Mouse (Mus musculus): ENCODE results near the gene Igfbp6. TPM values are rescaled to one million over a fixed set of nuclear protein-coding genes. Genes with fewer than 3 reads are reported as not detected.

The Igfbp6 gene
- total RNA-seq, 1 experiment from 2014 or later = 4.7 TPM

DNA sequence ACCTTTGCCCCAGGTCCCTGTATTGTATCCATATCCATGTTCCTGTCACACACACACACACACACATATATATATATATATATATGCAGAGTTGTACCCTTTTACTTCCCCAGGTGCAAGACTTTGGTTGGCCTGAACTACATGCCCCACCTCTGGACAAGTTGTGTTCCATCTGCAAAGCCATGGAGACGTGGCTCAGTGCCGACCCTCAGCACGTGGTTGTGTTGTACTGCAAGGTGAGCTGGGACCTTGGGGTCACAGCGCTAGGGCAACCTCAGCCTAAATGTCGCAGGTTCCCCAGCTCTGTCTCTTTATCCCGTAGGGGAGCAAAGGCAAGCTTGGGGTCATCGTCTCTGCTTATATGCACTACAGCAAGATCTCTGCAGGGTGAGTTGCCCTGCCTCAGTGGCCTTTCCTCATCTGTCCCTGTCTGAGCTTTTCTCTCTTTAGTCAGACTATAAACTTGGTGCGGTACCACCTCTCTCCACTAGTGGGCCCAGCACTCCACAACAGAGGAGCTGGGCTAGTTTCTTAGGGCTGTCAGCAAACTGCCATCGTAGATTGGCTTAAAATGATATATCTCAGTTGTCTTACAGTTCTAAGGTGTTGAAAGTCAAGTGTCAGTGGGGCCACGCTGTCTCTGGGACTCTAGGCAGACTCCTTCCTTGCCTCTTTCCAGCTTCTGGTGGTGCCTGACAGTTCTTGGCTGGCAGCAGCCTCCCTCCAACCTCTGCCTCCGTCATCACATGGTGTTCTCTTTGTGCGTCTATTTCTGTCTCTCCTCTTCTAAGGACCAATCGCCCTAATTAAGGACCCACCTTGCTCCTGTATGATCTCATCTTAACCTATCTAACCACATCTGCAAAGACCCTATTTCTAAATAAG lies 36.2 kb upstream of the Igfbp6 start:
- ATAC-seq (ENCODE audit: extremely low read depth, insufficient number of reproducible peaks, low FRiP score, poor library complexity, severe bottlenecking) = peak; percentile 43; the same call in 1 of the 2 replicates

DNA sequence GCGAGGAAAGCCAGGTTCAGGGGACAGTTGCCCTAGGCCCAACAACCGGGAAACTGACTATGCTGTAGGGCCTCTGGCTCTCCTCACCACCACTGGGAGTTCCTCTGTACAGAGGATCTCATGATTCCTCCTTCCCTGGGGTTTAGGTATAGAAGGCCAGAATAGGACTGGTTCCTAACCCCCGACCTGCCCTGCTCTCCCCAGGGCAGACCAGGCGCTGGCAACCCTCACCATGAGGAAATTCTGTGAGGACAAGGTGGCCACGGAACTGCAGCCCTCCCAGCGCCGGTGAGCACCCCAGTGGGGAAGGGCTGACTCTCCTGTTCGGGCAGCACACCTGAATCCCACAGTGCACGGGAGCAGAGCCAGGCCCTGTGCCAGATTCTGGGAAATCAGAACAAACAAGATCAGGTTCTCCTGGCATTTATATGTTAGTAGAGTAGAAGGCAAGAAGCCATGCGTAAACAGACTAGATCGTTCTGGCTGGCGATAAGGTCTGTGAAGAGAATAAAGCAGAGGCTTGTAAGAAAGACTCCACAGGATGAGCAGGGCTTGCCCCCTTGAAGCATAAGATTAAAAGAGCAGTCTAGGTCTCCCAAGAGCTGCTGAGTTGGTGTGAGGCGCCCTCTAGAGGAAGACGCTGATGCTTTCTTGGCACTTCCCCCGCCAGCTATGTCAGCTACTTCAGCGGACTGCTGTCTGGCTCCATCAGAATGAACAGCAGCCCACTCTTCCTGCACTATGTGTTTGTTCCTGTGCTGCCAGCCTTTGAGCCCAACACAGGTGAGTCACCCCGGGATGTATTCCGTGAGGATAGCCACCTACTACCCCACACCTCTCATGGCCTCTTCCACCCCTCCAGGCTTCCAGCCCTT lies 35.3 kb upstream of the Igfbp6 start:
- peak; percentile 44; the same call in 1 of the 2 replicates for ATAC-seq (ENCODE audit: extremely low read depth, insufficient number of reproducible peaks, low FRiP score, poor library complexity, severe bottlenecking)

DNA sequence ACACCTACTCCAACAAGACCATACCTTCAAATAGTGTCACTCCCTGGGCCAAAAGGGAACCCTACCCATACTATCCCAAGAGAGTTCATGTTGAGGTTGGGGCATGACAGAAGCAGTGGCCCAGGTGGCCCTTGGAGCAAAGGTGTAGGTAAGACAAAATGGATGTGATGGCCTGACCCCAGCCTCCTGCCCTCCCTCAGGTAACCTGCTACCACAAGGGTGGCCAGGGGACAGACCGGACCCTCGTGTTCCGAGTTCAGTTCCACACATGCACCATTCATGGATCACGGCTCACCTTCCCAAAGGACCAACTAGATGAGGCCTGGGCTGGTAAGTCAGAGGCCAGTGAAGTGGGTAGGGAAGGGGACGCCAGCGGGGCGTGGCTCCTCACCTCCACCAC lies 33.9 kb upstream of the Igfbp6 start:
- no peak for ATAC-seq (ENCODE audit: extremely low read depth, insufficient number of reproducible peaks, low FRiP score, poor library complexity, severe bottlenecking)

DNA sequence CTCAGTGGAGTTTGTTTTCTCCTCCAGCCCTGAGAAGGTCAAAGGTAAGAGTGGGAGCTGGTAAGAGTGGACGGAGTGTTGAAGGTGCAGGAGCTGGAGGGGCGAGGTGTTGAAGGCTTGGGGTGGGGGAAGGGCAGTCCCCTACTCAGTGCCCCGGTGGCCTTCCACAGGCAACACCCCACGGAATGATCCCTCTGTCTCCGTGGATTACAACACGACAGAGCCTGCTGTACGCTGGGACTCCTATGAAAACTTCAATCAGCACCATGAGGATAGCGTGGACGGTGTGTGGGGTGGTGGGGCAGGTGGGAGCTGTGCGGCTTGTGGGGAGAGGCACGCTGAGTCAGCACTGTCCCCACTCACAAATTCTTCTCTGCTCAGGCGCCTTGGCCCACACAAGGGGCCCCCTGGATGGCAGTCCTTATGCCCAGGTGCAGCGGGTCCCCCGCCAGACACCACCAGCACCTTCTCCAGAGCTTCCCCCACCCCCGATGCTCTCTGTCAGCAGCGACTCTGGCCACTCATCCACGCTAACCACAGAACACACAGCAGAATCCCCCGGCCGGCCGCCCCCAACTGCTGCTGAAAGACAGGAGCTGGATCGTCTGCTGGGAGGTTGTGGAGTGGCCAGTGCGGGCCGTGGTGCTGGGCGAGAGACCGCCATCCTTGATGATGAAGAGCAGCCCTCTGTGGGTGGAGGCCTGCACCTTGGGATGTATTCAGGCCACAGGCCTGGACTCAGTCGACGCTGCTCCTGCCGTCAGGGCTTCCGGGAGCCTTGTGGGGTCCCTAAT lies 33.3 kb upstream of the Igfbp6 start:
- ATAC-seq (ENCODE audit: extremely low read depth, insufficient number of reproducible peaks, low FRiP score, poor library complexity, severe bottlenecking) = no peak

DNA sequence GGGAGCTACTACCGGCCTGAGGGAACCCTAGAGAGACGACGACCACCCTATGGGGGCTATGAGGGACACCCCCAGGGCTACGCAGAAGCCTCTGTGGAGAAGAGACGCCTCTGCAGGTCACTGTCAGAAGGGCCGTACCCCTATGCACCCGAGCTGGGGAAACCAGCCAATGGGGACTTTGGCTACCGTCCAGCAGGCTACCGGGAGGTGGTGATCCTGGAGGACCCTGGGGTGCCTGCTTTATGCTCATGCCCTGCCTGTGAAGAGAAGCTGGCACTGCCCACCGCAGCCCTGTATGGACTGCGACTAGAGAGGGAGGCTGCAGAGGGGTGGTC lies 32.7 kb upstream of the Igfbp6 start:
- ATAC-seq (ENCODE audit: extremely low read depth, insufficient number of reproducible peaks, low FRiP score, poor library complexity, severe bottlenecking) = no peak

DNA sequence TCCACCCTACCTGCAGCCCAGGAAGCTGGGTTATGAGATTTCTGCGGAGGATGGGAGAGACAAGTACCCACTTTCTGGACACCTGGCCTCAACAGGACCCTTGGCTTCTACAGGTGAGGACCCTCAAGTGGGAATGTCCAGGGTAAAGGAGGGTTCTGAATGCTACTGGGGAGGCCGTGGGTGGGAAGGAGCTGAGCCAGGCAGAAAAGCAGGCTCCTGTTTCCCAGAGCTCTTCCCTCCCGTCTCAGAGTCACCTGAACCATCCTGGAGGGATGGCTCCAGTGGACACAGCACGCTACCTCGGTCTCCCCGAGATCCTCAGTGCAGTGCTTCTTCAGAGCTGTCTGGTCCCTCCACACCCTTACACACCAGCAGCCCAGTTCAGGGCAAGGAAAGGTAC lies 32.0 kb upstream of the Igfbp6 start:
- no peak for ATAC-seq (ENCODE audit: extremely low read depth, insufficient number of reproducible peaks, low FRiP score, poor library complexity, severe bottlenecking)

DNA sequence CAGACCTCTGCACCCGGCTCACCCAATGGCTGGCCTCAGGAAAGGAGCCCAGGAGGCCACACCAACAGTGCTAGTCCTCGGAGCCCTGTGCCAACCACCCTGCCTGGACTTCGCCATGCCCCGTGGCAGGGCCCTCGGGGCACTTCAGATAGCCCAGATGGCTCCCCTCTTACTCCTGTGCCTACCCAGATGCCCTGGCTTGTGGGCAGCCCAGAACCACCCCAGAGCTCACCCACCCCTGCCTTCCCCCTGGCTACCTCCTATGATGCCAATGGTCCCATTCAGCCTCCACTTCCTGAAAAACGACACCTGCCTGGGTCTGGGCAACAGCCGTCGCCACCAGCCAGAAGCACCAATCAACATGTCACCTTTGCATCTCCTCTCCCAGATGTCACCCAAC lies 31.3 kb upstream of the Igfbp6 start:
- no peak for ATAC-seq (ENCODE audit: extremely low read depth, insufficient number of reproducible peaks, low FRiP score, poor library complexity, severe bottlenecking)

DNA sequence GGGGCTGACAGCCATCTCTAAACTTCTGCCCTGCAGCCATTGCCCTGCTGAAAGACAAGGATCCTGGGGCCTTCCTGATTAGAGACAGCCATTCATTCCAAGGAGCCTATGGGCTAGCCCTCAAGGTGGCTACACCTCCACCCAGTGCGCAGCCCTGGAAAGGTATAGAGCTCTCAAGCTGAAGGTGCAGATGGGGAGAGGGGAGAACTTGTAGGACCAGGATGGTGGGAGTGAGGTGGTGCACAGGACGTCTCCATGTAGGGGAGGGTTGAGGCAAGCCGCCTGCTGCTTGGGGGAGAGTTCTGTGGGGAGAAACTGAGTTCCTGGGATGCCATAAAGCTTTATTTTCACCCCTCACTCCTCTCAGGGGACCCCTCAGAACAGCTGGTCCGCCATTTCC lies 30.5 kb upstream of the Igfbp6 start:
- no peak for ATAC-seq (ENCODE audit: extremely low read depth, insufficient number of reproducible peaks, low FRiP score, poor library complexity, severe bottlenecking)

DNA sequence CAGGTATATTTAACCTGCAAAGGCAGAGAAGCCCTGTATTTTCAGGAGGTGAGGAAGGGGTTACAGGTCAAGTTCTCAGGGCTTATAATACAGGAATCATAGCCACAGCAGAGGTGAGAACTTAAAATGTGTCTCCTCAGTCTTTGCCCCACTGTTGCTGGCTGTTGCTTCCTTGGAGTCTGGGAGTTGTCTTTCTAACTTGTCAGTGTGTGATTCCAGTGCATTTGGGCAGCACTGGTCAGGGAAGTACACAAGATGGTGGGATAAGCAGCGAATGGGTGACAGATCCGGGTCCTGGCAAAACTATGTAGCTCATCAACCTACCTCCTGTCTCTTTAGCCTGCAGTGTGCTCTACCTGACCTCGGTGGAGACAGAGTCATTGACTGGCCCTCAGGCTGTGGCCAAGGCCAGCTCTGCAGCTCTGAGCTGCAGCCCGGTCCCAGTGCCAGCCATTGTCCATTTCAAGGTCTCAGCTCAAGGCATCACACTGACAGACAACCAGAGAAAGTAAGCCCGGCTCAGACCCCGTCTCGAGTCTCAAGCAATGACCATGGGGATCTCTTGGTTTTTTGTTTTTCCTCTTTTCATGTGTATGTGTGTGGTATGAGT lies 29.4 kb upstream of the Igfbp6 start:
- no peak for ATAC-seq (ENCODE audit: extremely low read depth, insufficient number of reproducible peaks, low FRiP score, poor library complexity, severe bottlenecking)

DNA sequence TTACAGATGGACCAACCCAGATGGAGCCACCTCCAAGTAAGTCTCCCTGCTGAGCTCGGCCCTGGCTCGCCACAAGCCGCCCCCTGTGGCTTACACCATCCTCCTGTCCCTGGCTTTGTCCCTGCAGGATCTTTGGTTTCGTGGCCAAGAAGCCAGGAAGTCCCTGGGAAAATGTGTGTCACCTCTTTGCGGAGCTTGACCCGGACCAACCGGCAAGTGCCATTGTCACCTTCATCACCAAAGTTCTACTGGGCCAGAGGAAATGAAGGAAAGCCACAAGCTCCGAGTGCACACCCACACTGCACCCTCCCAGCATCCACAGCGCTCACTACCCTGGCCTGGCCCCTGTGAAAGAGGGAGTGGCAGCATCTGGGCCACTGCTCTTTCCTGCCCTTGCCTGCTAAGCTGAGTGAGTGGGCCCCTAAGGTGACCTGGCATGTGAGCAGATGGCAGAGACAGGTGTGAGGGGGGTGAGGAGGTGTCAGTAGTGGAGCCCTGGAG lies 28.4 kb upstream of the Igfbp6 start:
- no peak for ATAC-seq (ENCODE audit: extremely low read depth, insufficient number of reproducible peaks, low FRiP score, poor library complexity, severe bottlenecking)

DNA sequence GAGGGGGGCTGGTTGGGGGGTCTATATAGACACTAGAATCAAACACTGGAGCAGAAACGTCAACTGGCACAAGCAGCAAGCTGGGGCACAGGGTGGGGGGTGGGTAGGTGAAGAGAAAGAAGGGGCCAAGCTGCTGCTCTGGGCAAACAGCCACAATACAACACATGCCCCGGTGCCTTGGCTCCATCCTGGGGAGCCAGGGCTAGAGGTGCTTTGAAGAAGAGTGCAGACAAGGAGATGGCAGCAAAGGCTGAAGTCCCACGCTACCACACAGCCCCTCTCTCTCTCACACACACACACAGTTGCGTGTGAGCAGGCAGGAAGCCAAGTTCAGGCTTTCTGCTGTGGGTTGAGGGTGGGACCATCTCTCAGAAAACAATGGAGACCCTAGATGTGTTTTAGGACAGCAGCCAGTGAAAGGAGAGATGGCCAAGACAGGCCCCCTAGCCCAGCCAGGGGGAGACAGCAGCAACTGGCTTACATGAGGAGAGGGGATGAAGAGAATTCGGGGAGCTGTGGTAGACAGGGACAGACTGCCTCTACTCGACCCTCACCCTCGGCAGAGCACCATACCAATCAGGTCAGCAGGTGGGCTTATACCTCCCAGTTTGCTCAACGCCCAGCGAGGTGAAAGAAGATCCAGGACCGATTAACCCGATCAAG lies 27.3 kb upstream of the Igfbp6 start:
- no peak for ATAC-seq (ENCODE audit: extremely low read depth, insufficient number of reproducible peaks, low FRiP score, poor library complexity, severe bottlenecking)

DNA sequence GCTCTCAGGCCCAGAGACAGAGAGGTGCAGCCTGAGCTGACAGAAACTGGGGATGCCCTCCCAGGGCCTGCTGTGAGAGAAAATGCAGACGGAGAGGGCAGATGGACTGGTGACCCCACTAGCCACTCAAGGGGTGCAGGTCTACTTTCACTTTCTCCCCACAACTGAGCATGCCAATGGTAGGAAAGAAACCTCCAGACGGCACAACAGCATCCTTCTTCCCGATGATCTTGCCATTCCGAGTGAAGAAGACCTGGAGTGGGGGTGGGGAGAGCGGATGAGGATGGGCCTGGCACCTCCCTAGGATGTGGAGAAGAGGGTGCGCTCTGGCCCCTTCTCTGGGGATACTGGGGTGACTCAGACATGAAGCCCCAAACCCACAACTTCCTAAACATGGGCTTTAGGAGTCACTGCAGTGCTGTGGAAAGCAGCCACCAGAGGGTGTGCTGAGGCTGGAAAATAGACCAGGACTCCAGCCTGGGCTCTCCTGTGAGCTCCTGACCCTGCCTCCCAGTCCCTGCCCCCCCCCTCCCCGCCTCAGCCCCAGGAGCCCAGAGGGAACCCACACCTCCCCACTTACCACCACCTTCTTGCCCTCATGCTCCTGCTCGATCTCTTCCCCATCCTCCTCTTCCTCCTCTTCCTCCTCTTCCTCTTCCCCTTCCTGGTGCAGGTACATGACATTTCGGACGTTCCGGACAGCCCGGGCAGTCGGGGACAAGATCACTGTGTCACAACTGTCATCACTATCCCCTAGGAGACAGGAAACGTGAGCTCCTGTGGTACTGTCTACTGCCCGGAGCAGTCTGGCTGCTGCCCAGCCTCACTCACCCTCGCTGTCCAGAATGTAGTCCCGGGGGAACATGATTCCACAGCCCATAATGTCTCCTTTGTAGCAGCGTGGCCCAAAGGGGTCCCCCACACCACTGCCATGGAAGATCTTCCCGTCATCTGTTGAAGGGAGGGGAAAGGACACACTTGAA lies 26.4 kb upstream of the Igfbp6 start:
- ATAC-seq (ENCODE audit: extremely low read depth, insufficient number of reproducible peaks, low FRiP score, poor library complexity, severe bottlenecking) = no peak

DNA sequence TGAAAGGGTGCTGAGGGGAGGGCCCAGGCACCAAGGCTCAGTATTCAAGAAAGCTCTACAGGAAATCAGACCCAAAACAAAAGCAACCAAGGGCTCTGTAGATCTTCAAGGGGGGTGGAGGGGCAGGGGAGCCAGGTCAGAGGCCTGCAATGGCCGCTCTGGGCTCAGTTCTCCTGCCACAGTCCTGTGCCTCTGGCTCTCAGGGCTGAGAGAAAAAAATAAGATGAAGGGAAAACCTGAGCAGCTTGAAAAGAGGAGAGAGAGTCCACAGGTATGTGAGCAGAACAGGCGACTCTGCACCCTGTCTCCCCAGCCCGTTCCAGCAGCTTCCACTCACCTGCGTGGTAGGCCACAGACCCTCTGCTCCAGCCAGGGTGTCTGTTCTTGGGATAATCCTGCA lies 25.6 kb upstream of the Igfbp6 start:
- no peak for ATAC-seq (ENCODE audit: extremely low read depth, insufficient number of reproducible peaks, low FRiP score, poor library complexity, severe bottlenecking)

DNA sequence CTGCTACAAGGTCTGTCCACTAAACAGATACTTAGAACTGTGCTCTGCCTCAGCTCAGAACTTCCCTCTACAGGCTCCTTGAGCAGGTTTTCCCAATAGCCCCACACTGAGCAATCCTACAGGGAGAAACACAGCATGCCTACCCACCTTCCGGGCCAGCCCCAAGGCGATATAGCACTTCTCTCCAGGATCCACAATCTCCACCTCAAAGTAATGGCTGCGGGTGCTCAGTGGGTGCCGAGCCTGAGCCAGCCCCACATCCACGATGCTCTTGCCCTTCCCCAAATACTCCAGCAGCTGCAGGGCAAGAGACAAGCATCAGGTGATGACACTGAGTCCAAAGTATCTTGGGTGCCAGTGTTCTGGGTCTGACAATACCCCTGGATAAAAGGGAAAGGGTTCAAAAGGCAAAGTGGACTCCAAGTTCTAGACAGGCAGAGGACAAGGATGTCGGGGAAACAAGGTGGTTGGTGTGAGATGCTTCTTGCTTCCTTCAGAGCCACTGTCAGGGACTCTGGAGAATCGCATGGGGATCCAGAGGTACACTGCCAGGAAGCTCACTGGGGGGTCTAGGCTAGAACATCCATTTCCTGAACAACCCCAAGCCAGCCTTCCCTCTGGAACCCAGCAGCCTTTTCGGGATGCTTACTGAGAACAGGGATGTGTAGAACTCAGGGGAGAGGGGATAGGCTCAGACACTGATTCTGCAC lies 24.9 kb upstream of the Igfbp6 start:
- ATAC-seq (ENCODE audit: extremely low read depth, insufficient number of reproducible peaks, low FRiP score, poor library complexity, severe bottlenecking) = no peak

DNA sequence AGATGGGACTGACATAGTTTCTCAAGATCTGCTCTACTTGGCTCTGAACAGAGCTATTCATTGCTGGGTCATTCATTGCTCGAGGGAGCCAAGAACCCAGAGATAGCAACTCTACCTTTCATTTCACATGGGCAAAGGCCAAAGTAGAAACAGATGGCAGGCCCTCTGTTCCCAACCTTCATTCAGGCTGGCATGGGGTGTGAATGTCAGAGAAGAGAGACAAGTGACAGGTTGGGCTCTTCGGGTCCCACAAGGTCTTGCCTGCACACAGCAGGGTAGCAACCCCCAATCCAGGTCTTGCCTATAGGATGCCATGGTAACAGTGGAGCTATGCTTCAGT lies 24.4 kb upstream of the Igfbp6 start:
- ATAC-seq (ENCODE audit: extremely low read depth, insufficient number of reproducible peaks, low FRiP score, poor library complexity, severe bottlenecking) = no peak

DNA sequence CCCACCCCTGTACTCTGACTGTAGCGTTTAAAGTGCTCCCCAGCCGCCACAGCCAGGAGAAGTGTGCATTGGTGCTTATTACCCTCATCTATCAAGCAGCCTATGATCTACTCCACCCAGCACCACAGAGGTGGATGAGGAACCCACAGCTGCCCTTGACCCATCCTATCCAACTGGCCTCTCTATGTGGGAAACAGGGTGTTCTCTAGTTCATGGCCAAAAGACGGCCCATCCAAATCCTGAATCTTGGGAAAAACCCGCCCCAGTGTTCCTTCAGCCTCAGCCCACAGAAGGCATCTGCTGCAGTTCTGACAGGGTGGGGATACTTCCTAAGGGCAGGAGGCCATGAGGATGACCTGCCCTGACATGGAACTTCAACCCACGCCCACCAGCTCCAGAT lies 23.6 kb upstream of the Igfbp6 start:
- ATAC-seq (ENCODE audit: extremely low read depth, insufficient number of reproducible peaks, low FRiP score, poor library complexity, severe bottlenecking) = no peak

DNA sequence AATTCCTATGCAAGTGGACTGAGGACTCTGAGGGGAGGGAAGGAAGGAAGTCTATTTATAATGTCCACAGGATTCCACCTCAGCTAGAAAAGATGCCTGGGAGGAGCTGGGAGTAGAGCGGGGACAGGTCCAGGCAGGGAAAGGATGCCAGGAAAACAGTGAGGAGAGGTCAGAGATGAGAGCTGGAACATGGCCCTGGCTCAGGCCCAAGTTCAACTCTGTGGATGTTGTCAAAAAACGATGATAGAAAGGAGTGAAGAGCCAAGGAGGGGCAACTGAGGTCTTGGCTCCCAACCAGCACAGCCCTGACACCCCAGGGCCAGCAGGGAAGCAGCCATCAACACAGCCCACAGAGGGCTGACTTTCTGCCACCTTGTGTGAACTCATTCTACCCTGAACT lies 17.9 kb upstream of the Igfbp6 start:
- no peak for ATAC-seq (ENCODE audit: extremely low read depth, insufficient number of reproducible peaks, low FRiP score, poor library complexity, severe bottlenecking)

Data from neutrophil, adult 5-6 weeks (primary cell).